Mouse (Mus musculus) lung, adult 18-20 months (tissue): ENCODE measurements at regions not wholly inside any gene's neighbourhood (a gene's known extent, or its start where the extent isn't known, plus 50 kb on each side); places are given as distances from the start of the nearest gene placed in this dataset.

Source experiments
- DNase-seq, 2 experiments: peaks; one replicate each; pipeline ENCODE4 v3.0.0; 2022; ENCODE audit warnings: mixed read lengths in 2 of 2

- no peak for DNase-seq
Observed at GRCm38 (mm10) chr7:111843715-111844114, 63.9 kb upstream of the Galnt18 start.

- DNase-seq, result no peak
Observed at GRCm38 (mm10) chr7:111840826-111841225, 61.0 kb upstream of the Galnt18 start.

DNA sequence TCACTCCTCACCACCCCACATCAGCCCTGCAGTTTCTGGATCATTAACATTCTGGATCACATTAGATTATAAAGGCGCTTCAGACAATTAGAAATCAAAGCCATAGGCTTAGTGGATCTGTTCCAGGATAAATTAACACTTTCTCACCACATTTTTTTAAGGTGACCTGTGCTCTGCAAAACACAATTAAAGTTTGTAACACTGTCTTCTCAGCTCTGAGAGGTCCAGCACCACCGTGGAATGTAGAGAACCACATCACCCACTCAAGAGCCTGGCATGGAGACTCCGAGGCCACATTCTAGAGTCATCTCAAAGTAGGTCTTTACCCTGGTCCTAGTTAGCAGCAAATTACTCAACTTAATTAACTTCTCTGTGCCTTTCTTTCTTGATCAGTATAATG, 58.4 kb upstream of the Galnt18 start:
- no peak for DNase-seq

- DNase-seq, result peak in 1 of 2 experiments; percentile 12
Observed at GRCm38 (mm10) chr7:111834356-111834755, 54.6 kb upstream of the Galnt18 start.

DNA sequence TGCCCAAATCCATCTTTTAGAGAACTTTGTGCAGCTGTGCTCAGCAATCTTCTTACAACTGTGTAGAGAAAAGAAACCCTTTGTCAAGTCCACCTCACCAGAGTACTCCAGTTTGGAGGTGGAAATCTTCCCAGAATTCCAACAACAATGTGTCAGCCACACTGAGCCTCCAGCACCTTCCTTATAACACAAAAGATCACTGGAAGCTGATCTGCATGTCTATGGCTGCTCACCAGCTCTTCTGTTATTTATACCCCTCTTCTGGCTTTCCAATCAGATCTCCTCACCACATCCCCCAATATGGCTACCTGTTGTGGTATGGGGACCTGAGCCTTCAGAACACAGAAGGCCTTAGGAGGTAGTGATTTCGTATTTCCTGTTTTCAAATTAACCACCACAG, 50.2 kb upstream of the Galnt18 start:
- DNase-seq, result no peak
